Mouse (Mus musculus) lung, adult 2 months (tissue): ENCODE measurements around the gene Aes.

ENCODE experiments used
- CTCF ChIP-seq: fragments of 200-500 bp; IDR thresholded peaks from 2 replicates; pipeline ENCODE4 v1.5.1; 2011; ENCODE audit warnings: mild to moderate bottlenecking, low read length, control low read depth; ENCODE audit not compliant: insufficient read depth
- POLR2A ChIP-seq: fragments of 200-500 bp; IDR thresholded peaks from 2 replicates; pipeline ENCODE4 v1.6.1; 2011; ENCODE audit warnings: low read depth, mild to moderate bottlenecking, control low read depth, low read length, borderline replicate concordance; ENCODE audit errors: extremely low read depth

GRCm38 (mm10) chr10:81580441-81581070 lies 21.3 kb downstream of the Aes start:
- TF ChIP-seq CTCF: no peak
- TF ChIP-seq POLR2A: no peak
